Mouse (Mus musculus): ENCODE measurements around the gene Tmed2. TPM values are rescaled to one million over a fixed set of nuclear protein-coding genes. Genes with fewer than 3 reads are reported as not detected.

Tmed2 gene
- polyA plus RNA-seq (2012; rRNA removed) = 120 and 124 TPM in 2 replicates

- H3K4me3 ChIP-seq (replicated peaks; ENCODE audit: insufficient read depth, low read depth, low read length) = peak within 1 kb of the TSS; percentile 89
- no peak for TF ChIP-seq CTCF (IDR thresholded peaks at IDR 0.05; ENCODE audit: borderline replicate concordance, insufficient read depth, low read depth, low read length)
- no peak for TF ChIP-seq POLR2A (IDR thresholded peaks at IDR 0.05; ENCODE audit: borderline replicate concordance, insufficient read depth, low read length)
- H3K4me1 ChIP-seq (ENCODE audit: control insufficient read depth, insufficient read depth, low read length) = no peaks in the 10 kb centered on the region; the same call in 1 of the 2 replicates
- no peak within 1 kb of the TSS for H3K27ac ChIP-seq (ENCODE audit: insufficient read depth, low read length)
- 1% methylated on average over 33 of the region's 35 CpGs for WGBS
- DNase-seq = peak; percentile 98
- H3K27me3 ChIP-seq (ENCODE audit: control insufficient read depth, insufficient read depth, low read length) = no peaks in the 10 kb centered on the region
These were observed at the start of gene Tmed2 for GRCm38 (mm10) chr5:124540383-124540786. Gene Tmed2, plus strand, starts transcription at chr5:124540695.

- H3K4me1 ChIP-seq (ENCODE audit: control insufficient read depth, insufficient read depth, low read length) = no peaks in the 10 kb centered on the region; the same call in 1 of the 2 replicates
- TF ChIP-seq CTCF (IDR thresholded peaks at IDR 0.05; ENCODE audit: borderline replicate concordance, insufficient read depth, low read depth, low read length) = no peak
- TF ChIP-seq POLR2A (IDR thresholded peaks at IDR 0.05; ENCODE audit: borderline replicate concordance, insufficient read depth, low read length) = no peak
- 87% methylated on average over 4 of the region's 4 CpGs for WGBS
These were observed 48.8 kb upstream of the Tmed2 start for GRCm38 (mm10) chr5:124491732-124492131.

DNA sequence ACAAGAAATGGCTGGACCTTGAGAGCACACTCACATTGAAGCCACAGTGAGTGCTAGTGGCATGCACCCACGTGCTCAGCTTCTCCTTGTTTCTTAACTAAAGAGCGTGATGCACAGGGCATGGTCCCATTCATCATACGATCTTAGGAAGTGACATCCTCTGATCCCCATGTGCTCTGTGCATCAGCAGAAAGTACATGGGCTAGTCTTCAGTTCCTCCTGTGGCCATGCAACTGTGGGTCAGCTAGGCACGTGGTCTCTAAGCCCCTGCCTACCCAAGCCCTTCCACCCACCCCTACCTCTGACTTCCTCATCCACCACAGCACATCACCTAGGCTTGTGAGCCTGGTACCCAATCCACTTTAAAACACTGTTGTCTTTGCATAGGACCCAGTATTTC, 47.9 kb upstream of the Tmed2 start:
- H3K27ac ChIP-seq (ENCODE audit: insufficient read depth, low read length) = no peak overlapping the region
- H3K4me3 ChIP-seq (replicated peaks; ENCODE audit: insufficient read depth, low read depth, low read length) = no peak overlapping the region
- DNase-seq = no peak
- TF ChIP-seq POLR2A (IDR thresholded peaks at IDR 0.05; ENCODE audit: borderline replicate concordance, insufficient read depth, low read length) = no peak
- TF ChIP-seq CTCF (IDR thresholded peaks at IDR 0.05; ENCODE audit: borderline replicate concordance, insufficient read depth, low read depth, low read length) = no peak
- no peaks in the 10 kb centered on the region for H3K27me3 ChIP-seq (ENCODE audit: control insufficient read depth, insufficient read depth, low read length)
- H3K4me1 ChIP-seq (ENCODE audit: control insufficient read depth, insufficient read depth, low read length) = no peaks in the 10 kb centered on the region; the same call in 1 of the 2 replicates
- WGBS = 88% methylated on average over 4 of the region's 4 CpGs

More at GRCm38 (mm10) chr5:124491732-124492131, 48.8 kb upstream of the Tmed2 start:
- H3K27me3 ChIP-seq (ENCODE audit: control insufficient read depth, insufficient read depth, low read length) = no peaks in the 10 kb centered on the region
- H3K4me3 ChIP-seq (replicated peaks; ENCODE audit: insufficient read depth, low read depth, low read length) = no peak overlapping the region
- DNase-seq = no peak
- H3K27ac ChIP-seq (ENCODE audit: insufficient read depth, low read length) = no peak overlapping the region

- Histone ChIP-seq H3K4me1 (ENCODE audit: control insufficient read depth, insufficient read depth, low read length) (no peaks in the 10 kb centered on the region; the same call in 1 of the 2 replicates), H3K27me3 (ENCODE audit: control insufficient read depth, insufficient read depth, low read length) (no peaks in the 10 kb centered on the region), H3K27ac (ENCODE audit: insufficient read depth, low read length) (no peak overlapping the region), H3K4me3 (replicated peaks; ENCODE audit: insufficient read depth, low read depth, low read length) (no peak overlapping the region)
- WGBS = 83% methylated on average over 11 of the region's 11 CpGs
- no peak for DNase-seq
- TF ChIP-seq POLR2A (IDR thresholded peaks at IDR 0.05; ENCODE audit: borderline replicate concordance, insufficient read depth, low read length) (no peak), CTCF (IDR thresholded peaks at IDR 0.05; ENCODE audit: borderline replicate concordance, insufficient read depth, low read depth, low read length) (no peak)
These were observed 47.0 kb upstream of the Tmed2 start for GRCm38 (mm10) chr5:124493455-124493854.

DNA sequence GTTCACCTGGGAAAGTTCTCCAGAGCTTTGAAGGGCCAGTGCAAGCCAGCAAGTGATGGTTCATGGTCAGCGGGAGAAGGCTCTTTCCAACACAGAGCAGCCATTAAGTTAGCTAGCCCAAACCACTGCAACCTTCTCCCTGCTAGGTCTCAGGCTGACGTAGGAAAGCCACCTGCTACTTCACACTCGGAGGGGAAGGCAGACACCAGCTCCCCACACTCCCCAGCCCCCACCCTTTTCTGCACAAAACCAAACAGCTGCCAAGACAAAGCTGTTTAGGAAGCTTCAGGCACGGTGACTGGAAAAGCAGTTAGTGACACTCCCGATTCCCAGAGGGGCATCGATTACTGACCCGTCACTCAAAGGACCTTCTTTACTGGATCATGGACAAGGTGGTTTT, 44.9 kb upstream of the Tmed2 start:
- 42% methylated on average over 7 of the region's 7 CpGs for WGBS
- Histone ChIP-seq H3K27ac (ENCODE audit: insufficient read depth, low read length) (no peak overlapping the region), H3K4me3 (replicated peaks; ENCODE audit: insufficient read depth, low read depth, low read length) (no peak overlapping the region), H3K27me3 (ENCODE audit: control insufficient read depth, insufficient read depth, low read length) (no peaks in the 10 kb centered on the region), H3K4me1 (ENCODE audit: control insufficient read depth, insufficient read depth, low read length) (no peaks in the 10 kb centered on the region)
- no peak for TF ChIP-seq CTCF (IDR thresholded peaks at IDR 0.05; ENCODE audit: borderline replicate concordance, insufficient read depth, low read depth, low read length)
- TF ChIP-seq POLR2A (IDR thresholded peaks at IDR 0.05; ENCODE audit: borderline replicate concordance, insufficient read depth, low read length) = no peak
- no peak for DNase-seq

GRCm38 (mm10) chr5:124496614-124497514, 43.6 kb upstream of the Tmed2 start:
- Histone ChIP-seq H3K27me3 (ENCODE audit: control insufficient read depth, insufficient read depth, low read length) (no peaks in the 10 kb centered on the region), H3K4me1 (ENCODE audit: control insufficient read depth, insufficient read depth, low read length) (no peaks in the 10 kb centered on the region), H3K27ac (ENCODE audit: insufficient read depth, low read length) (no peak overlapping the region), H3K4me3 (replicated peaks; ENCODE audit: insufficient read depth, low read depth, low read length) (no peak overlapping the region)
- 73% methylated on average over 15 of the region's 15 CpGs for WGBS
- DNase-seq = no peak
- TF ChIP-seq POLR2A (IDR thresholded peaks at IDR 0.05; ENCODE audit: borderline replicate concordance, insufficient read depth, low read length) (no peak), CTCF (IDR thresholded peaks at IDR 0.05; ENCODE audit: borderline replicate concordance, insufficient read depth, low read depth, low read length) (no peak)

DNA sequence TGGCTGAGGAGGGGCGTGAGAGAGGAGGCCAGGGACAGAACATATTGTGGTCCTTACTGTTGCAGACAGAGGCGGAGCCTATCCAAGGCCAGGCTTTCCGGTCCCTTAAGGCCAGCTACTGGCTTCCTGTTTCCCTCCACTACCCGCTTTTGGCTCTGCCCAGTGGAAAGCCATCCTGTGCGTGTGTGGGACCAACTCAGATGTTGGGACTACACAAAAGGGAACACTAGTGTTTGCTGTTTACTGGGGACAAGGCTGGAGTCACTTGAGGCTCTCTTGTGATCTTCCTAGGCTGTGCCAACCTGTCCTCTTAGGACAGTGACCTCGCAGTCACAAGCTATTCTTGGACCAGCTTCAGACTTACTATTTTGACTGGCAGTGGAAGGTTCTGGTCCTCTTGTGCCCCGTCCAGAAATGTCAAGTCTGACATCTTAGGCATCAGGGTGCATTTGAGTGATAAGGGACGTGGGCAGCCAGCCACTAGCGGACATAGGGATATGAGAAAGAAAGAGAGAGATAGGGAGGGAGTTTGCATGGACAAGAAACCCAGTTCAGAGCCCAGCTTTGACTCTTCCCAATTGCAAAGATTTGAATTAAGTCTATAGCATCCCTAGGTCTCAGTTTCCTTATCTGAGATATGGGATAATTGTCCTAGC, 42.1 kb upstream of the Tmed2 start:
- TF ChIP-seq POLR2A (IDR thresholded peaks at IDR 0.05; ENCODE audit: borderline replicate concordance, insufficient read depth, low read length) = no peak
- no peak for TF ChIP-seq CTCF (IDR thresholded peaks at IDR 0.05; ENCODE audit: borderline replicate concordance, insufficient read depth, low read depth, low read length)
- Histone ChIP-seq H3K4me1 (ENCODE audit: control insufficient read depth, insufficient read depth, low read length) (no peaks in the 10 kb centered on the region), H3K4me3 (replicated peaks; ENCODE audit: insufficient read depth, low read depth, low read length) (no peak overlapping the region), H3K27ac (ENCODE audit: insufficient read depth, low read length) (no peak overlapping the region), H3K27me3 (ENCODE audit: control insufficient read depth, insufficient read depth, low read length) (no peaks in the 10 kb centered on the region)
- 65% methylated on average over 9 of the region's 9 CpGs for WGBS
- no peak for DNase-seq

Measured in cerebellum, adult 2 months (tissue).